ENCODE assay signal across 19 mouse cellular contexts in the genomic region with DNA sequence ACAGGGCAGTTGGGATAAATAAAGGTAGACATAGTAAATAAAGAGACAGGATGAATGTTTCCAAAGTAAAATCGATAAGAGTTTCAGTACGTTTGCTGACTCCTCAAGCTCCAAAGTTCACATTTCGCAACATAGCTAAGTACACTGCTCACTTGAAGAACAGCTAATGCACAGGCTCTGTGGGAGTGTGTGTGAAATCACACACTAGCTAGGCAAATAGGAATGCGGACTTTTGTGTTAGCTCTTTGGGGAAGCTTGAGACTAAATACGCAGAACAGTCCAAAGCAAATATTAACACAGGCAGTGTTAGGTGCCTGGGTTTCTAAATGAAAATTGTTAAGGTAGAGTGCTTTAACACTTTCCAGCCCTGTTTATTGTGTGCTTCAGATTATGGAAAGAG.
A peak's percentile ranks its signal among the peaks of the same experiment; 100 is the strongest.
DNase-seq lines count a peak whose midpoint lies in the region; ATAC-seq and TF ChIP-seq lines count a peak whose summit lies in the region.
"Had no signal": no experiment of that assay in that cellular context is flagged by ENCODE, and none has a peak within 500 bp of the region (broad histone marks: within the 10 kb centered on the region; RNA-seq: fewer than 3 reads in every experiment).

No protein-coding gene starts in this region.

- no peak for TF ChIP-seq CTCF in intestine, postnatal 0 days (IDR thresholded peaks at IDR 0.05; ENCODE audit: low read depth)
- no peak for TF ChIP-seq CTCF in lung, embryonic 14.5 days (IDR thresholded peaks at IDR 0.05; ENCODE audit: low read depth)
- no peak for TF ChIP-seq CTCF in stomach, postnatal 0 days (IDR thresholded peaks at IDR 0.05; ENCODE audit: low read depth)
- no peak for TF ChIP-seq CTCF in forebrain, postnatal 0 days (IDR thresholded peaks at IDR 0.05; ENCODE audit: low read depth)

- H3K27ac ChIP-seq in limb, embryonic 13.5 days = 0 out of 2 replicates have a peak overlapping the region, but pooled peaks have one; percentile 10
- H3K27ac ChIP-seq in limb, embryonic 10.5 days = no peak overlapping the region
- H3K27ac ChIP-seq in intestine, postnatal 0 days (ENCODE audit: low read depth, low read length) = no peak overlapping the region
- peak overlapping the region; percentile 69 for H3K27ac ChIP-seq in lung, embryonic 14.5 days (ENCODE audit: low read depth)
- H3K27ac ChIP-seq in stomach, postnatal 0 days (replicated peaks) = peak overlapping the region; percentile 75; the same call in 1 of the 2 replicates
- no peak overlapping the region for H3K27ac ChIP-seq in forebrain, embryonic 15.5 days (replicated peaks)
- no peak overlapping the region for H3K27ac ChIP-seq in forebrain, postnatal 0 days (ENCODE audit: low read depth, low read length)
- H3K27ac ChIP-seq: forebrain, embryonic 12.5 days; hindbrain, embryonic 15.5 days; limb, embryonic 15.5 days; midbrain, embryonic 13.5 days had no signal

- 79% methylated on average over 5 of the region's 5 CpGs for WGBS in limb, embryonic 13.5 days
- 92% methylated on average over 5 of the region's 5 CpGs for WGBS in limb, embryonic 10.5 days
- 35% methylated on average over 5 of the region's 5 CpGs for whole genome bisulfite sequencing in intestine, postnatal 0 days
- 56% methylated on average over 5 of the region's 5 CpGs for WGBS in lung, embryonic 14.5 days
- WGBS in stomach, postnatal 0 days = 45% methylated on average over 5 of the region's 5 CpGs
- WGBS in forebrain, embryonic 15.5 days = 81% methylated on average over 5 of the region's 5 CpGs
- 81% methylated on average over 5 of the region's 5 CpGs for WGBS in forebrain, postnatal 0 days

- DNase-seq in limb, embryonic 10.5 days (ENCODE audit: low spot score) = no peak
- peak; percentile 69 for DNase-seq in lung, embryonic 14.5 days
- DNase-seq in stomach, postnatal 0 days (ENCODE audit: low spot score) = peak; percentile 64
- no peak for DNase-seq in cerebellum, postnatal 14 days
- no peak for DNase-seq in forebrain, postnatal 0 days
- DNase-seq: B cell, adult 2 months; cerebellum, adult 11 months; gastrocnemius, postnatal 36 days; kidney, postnatal 14 days; retina, postnatal 1 day; thymus, adult 18-20 months had no signal

- no peaks in the 10 kb centered on the region for H3K27me3 ChIP-seq in limb, embryonic 13.5 days
- no peaks in the 10 kb centered on the region for H3K27me3 ChIP-seq in limb, embryonic 10.5 days (ENCODE audit: low read depth, poor library complexity, severe bottlenecking)
- H3K27me3 ChIP-seq in intestine, postnatal 0 days (replicated peaks; ENCODE audit: control insufficient read depth, insufficient read depth, low read length) = no peaks in the 10 kb centered on the region
- H3K27me3 ChIP-seq in lung, embryonic 14.5 days (ENCODE audit: insufficient read depth, low read length) = no peaks in the 10 kb centered on the region
- no peaks in the 10 kb centered on the region for H3K27me3 ChIP-seq in stomach, postnatal 0 days (ENCODE audit: control insufficient read depth, insufficient read depth, low read length)
- H3K27me3 ChIP-seq in forebrain, embryonic 15.5 days = no peaks in the 10 kb centered on the region
- no peaks in the 10 kb centered on the region for H3K27me3 ChIP-seq in forebrain, postnatal 0 days (ENCODE audit: insufficient read depth, low read length)
- H3K27me3 ChIP-seq: forebrain, embryonic 12.5 days; hindbrain, embryonic 15.5 days; limb, embryonic 15.5 days; midbrain, embryonic 13.5 days had no signal

- no peak overlapping the region for H3K9ac ChIP-seq in limb, embryonic 13.5 days
- H3K9ac ChIP-seq in intestine, postnatal 0 days (ENCODE audit: low read depth, low read length) = no peak overlapping the region
- no peak overlapping the region for H3K9ac ChIP-seq in lung, embryonic 14.5 days
- H3K9ac ChIP-seq in stomach, postnatal 0 days (ENCODE audit: low read length) = no peak overlapping the region
- no peak overlapping the region for H3K9ac ChIP-seq in forebrain, embryonic 15.5 days (replicated peaks)
- no peak overlapping the region for H3K9ac ChIP-seq in forebrain, postnatal 0 days
- H3K9ac ChIP-seq: forebrain, embryonic 12.5 days; hindbrain, embryonic 15.5 days; limb, embryonic 15.5 days; midbrain, embryonic 13.5 days had no signal

- no peaks in the 10 kb centered on the region for H3K4me1 ChIP-seq in limb, embryonic 13.5 days
- no peaks in the 10 kb centered on the region for H3K4me1 ChIP-seq in limb, embryonic 10.5 days
- no peaks in the 10 kb centered on the region for H3K4me1 ChIP-seq in intestine, postnatal 0 days (replicated peaks; ENCODE audit: control insufficient read depth, insufficient read depth, low read length)
- peaks cover 7% of the 10 kb centered on the region; the same call in 1 of the 2 replicates for H3K4me1 ChIP-seq in lung, embryonic 14.5 days (ENCODE audit: insufficient read depth)
- no peaks in the 10 kb centered on the region for H3K4me1 ChIP-seq in stomach, postnatal 0 days (replicated peaks; ENCODE audit: control insufficient read depth, insufficient read depth)
- H3K4me1 ChIP-seq in forebrain, embryonic 15.5 days = no peaks in the 10 kb centered on the region
- H3K4me1 ChIP-seq in forebrain, postnatal 0 days (ENCODE audit: insufficient read depth) = peaks cover 2% of the 10 kb centered on the region; the same call in 1 of the 2 replicates
- H3K4me1 ChIP-seq: forebrain, embryonic 12.5 days; hindbrain, embryonic 15.5 days; limb, embryonic 15.5 days; midbrain, embryonic 13.5 days had no signal

- H3K4me3 ChIP-seq in limb, embryonic 13.5 days = no peak overlapping the region
- H3K4me3 ChIP-seq in limb, embryonic 10.5 days = no peak overlapping the region
- H3K4me3 ChIP-seq in intestine, postnatal 0 days (ENCODE audit: low read depth, low read length) = no peak overlapping the region
- H3K4me3 ChIP-seq in lung, embryonic 14.5 days (ENCODE audit: low read depth, low read length) = no peak overlapping the region
- H3K4me3 ChIP-seq in stomach, postnatal 0 days (ENCODE audit: low read depth, low read length) = no peak overlapping the region
- no peak overlapping the region for H3K4me3 ChIP-seq in forebrain, embryonic 15.5 days
- H3K4me3 ChIP-seq in forebrain, postnatal 0 days (ENCODE audit: low read depth, low read length) = no peak overlapping the region
- H3K4me3 ChIP-seq: forebrain, embryonic 12.5 days; hindbrain, embryonic 15.5 days; limb, embryonic 15.5 days; midbrain, embryonic 13.5 days had no signal

- no peak for TF ChIP-seq EP300 in stomach, postnatal 0 days (optimal IDR thresholded peaks at IDR 0.05)

- no peak overlapping the region for H3K4me2 ChIP-seq in limb, embryonic 13.5 days (replicated peaks)
- no peak overlapping the region for H3K4me2 ChIP-seq in intestine, postnatal 0 days (replicated peaks; ENCODE audit: low read depth)
- no peak overlapping the region for H3K4me2 ChIP-seq in lung, embryonic 14.5 days
- H3K4me2 ChIP-seq in stomach, postnatal 0 days (replicated peaks; ENCODE audit: low read depth) = no peak overlapping the region
- no peak overlapping the region for H3K4me2 ChIP-seq in forebrain, embryonic 15.5 days (replicated peaks)
- H3K4me2 ChIP-seq in forebrain, postnatal 0 days (ENCODE audit: low read depth) = no peak overlapping the region
- H3K4me2 ChIP-seq: forebrain, embryonic 12.5 days; hindbrain, embryonic 15.5 days; limb, embryonic 15.5 days; midbrain, embryonic 13.5 days had no signal

- H3K36me3 ChIP-seq in limb, embryonic 13.5 days = no peaks in the 10 kb centered on the region
- H3K36me3 ChIP-seq in limb, embryonic 10.5 days = no peaks in the 10 kb centered on the region
- H3K36me3 ChIP-seq in intestine, postnatal 0 days (ENCODE audit: control insufficient read depth, insufficient read depth) = no peaks in the 10 kb centered on the region
- no peaks in the 10 kb centered on the region for H3K36me3 ChIP-seq in lung, embryonic 14.5 days (ENCODE audit: insufficient read depth)
- H3K36me3 ChIP-seq in stomach, postnatal 0 days (ENCODE audit: control insufficient read depth, insufficient read depth, low read length) = no peaks in the 10 kb centered on the region
- no peaks in the 10 kb centered on the region for H3K36me3 ChIP-seq in forebrain, embryonic 15.5 days
- no peaks in the 10 kb centered on the region for H3K36me3 ChIP-seq in forebrain, postnatal 0 days (ENCODE audit: insufficient read depth)
- H3K36me3 ChIP-seq: forebrain, embryonic 12.5 days; G1E; hindbrain, embryonic 15.5 days; limb, embryonic 15.5 days; midbrain, embryonic 13.5 days had no signal

- H3K9me3 ChIP-seq in limb, embryonic 13.5 days = no peaks in the 10 kb centered on the region
- no peaks in the 10 kb centered on the region for H3K9me3 ChIP-seq in limb, embryonic 10.5 days (replicated peaks)
- H3K9me3 ChIP-seq in intestine, postnatal 0 days (ENCODE audit: control insufficient read depth) = no peaks in the 10 kb centered on the region
- H3K9me3 ChIP-seq in lung, embryonic 14.5 days (ENCODE audit: low read depth, low read length) = no peaks in the 10 kb centered on the region
- H3K9me3 ChIP-seq in stomach, postnatal 0 days (ENCODE audit: control insufficient read depth, low read length) = no peaks in the 10 kb centered on the region
- H3K9me3 ChIP-seq in forebrain, embryonic 15.5 days = no peaks in the 10 kb centered on the region
- H3K9me3 ChIP-seq in forebrain, postnatal 0 days (ENCODE audit: low read length) = no peaks in the 10 kb centered on the region
- H3K9me3 ChIP-seq: forebrain, embryonic 12.5 days; G1E; hindbrain, embryonic 15.5 days; limb, embryonic 15.5 days; midbrain, embryonic 13.5 days had no signal

- ATAC-seq in limb, embryonic 13.5 days (ENCODE audit: low FRiP score, low read depth) = peak; percentile 44; the same call in 1 of the 2 replicates
- peak; percentile 94 for ATAC-seq in intestine, postnatal 0 days
- ATAC-seq in lung, embryonic 14.5 days (ENCODE audit: insufficient read depth) = peak; percentile 93
- peak; percentile 98 for ATAC-seq in stomach, postnatal 0 days (ENCODE audit: low FRiP score, low TSS enrichment)
- no peak for ATAC-seq in forebrain, embryonic 15.5 days (replicated peaks)
- ATAC-seq in forebrain, postnatal 0 days = no peak
- ATAC-seq: midbrain, embryonic 13.5 days had no signal

Comparison
In these comparisons a context has a peak if more than half of its experiments do, and no peak if none do; other contexts are left out.
1. H3K27ac ChIP-seq: peak in limb, embryonic 13.5 days (single experiment), lung, embryonic 14.5 days (single experiment) and stomach, postnatal 0 days (single experiment); none in limb, embryonic 10.5 days (single experiment), intestine, postnatal 0 days (single experiment), forebrain, embryonic 15.5 days (single experiment) and forebrain, postnatal 0 days (single experiment).
2. ATAC-seq: peak in limb, embryonic 13.5 days (single experiment), intestine, postnatal 0 days (single experiment), lung, embryonic 14.5 days (single experiment) and stomach, postnatal 0 days (single experiment); none in forebrain, embryonic 15.5 days (single experiment) and forebrain, postnatal 0 days (single experiment).
3. DNase-seq: peak in lung, embryonic 14.5 days (single experiment) and stomach, postnatal 0 days (single experiment); none in limb, embryonic 10.5 days (single experiment), cerebellum, postnatal 14 days (0 of 2) and forebrain, postnatal 0 days (single experiment).